Mouse (Mus musculus) embryonic facial prominence, embryonic 12.5 days (tissue): Measurements from ENCODE around the gene Ccnc. TPM values are rescaled to one million over a fixed set of nuclear protein-coding genes. Genes with fewer than 3 reads are reported as not detected.

Experiments used
- ATAC-seq: fragments of 200-750 bp; cut with Nextera tagmentation; 2 replicates; pipeline ENCODE4 v1.8.0; 2017; ENCODE audit not compliant: insufficient number of reproducible peaks, insufficient read depth, low FRiP score, low TSS enrichment
- H3K27ac ChIP-seq: fragments of 300-500 bp; sonication (generic); 2 replicates; pipeline ENCODE4 v1.5.1; 2016; ENCODE audit warnings: mild to moderate bottlenecking
- H3K27me3 ChIP-seq: fragments of 300-500 bp; sonication (generic); 2 replicates; pipeline ENCODE4 v1.6.1; 2016; ENCODE audit warnings: mild to moderate bottlenecking, moderate library complexity
- H3K36me3 ChIP-seq: fragments of 300-500 bp; sonication (generic); 2 replicates; pipeline ENCODE4 v1.6.1; 2016; ENCODE audit warnings: mild to moderate bottlenecking
- H3K4me1 ChIP-seq: fragments of 300-500 bp; sonication (generic); 2 replicates; pipeline ENCODE4 v1.6.1; 2016
- H3K4me2 ChIP-seq: fragments of 300-500 bp; sonication (generic); replicated peaks from 2 replicates; pipeline ENCODE4 v1.6.1; 2016; ENCODE audit warnings: mild to moderate bottlenecking, moderate library complexity
- H3K4me3 ChIP-seq: fragments of 300-500 bp; sonication (generic); 2 replicates; pipeline ENCODE4 v1.5.1; 2016; ENCODE audit warnings: mild to moderate bottlenecking
- H3K9ac ChIP-seq: fragments of 300-500 bp; sonication (generic); 2 replicates; pipeline ENCODE4 v1.6.1; 2016; ENCODE audit warnings: mild to moderate bottlenecking, moderate library complexity
- H3K9me3 ChIP-seq: fragments of 300-500 bp; sonication (generic); 2 replicates; pipeline ENCODE4 v1.6.1; 2016; ENCODE audit warnings: mild to moderate bottlenecking, moderate library complexity
- WGBS: fragments of 180-500 bp; shearing (Covaris S2); methylation state at CpG from one replicate; pipeline ENCODE4 v1.1.7; 2016; 5-methylcytosine and 5-hydroxymethylcytosine counted together
- polyA plus RNA-seq: library from polyadenylated mRNA; unstranded; fragments of >200 nt; fragmentation: Nextera tagmentation; extraction: Ambion mirVana; gene quantifications from 2 replicates; pipeline ENCODE4 v1.2.1, GENCODE M21; 2016

The Ccnc gene
- polyA plus RNA-seq, 1 experiment from 2014 or later, result 48.6 TPM

DNA sequence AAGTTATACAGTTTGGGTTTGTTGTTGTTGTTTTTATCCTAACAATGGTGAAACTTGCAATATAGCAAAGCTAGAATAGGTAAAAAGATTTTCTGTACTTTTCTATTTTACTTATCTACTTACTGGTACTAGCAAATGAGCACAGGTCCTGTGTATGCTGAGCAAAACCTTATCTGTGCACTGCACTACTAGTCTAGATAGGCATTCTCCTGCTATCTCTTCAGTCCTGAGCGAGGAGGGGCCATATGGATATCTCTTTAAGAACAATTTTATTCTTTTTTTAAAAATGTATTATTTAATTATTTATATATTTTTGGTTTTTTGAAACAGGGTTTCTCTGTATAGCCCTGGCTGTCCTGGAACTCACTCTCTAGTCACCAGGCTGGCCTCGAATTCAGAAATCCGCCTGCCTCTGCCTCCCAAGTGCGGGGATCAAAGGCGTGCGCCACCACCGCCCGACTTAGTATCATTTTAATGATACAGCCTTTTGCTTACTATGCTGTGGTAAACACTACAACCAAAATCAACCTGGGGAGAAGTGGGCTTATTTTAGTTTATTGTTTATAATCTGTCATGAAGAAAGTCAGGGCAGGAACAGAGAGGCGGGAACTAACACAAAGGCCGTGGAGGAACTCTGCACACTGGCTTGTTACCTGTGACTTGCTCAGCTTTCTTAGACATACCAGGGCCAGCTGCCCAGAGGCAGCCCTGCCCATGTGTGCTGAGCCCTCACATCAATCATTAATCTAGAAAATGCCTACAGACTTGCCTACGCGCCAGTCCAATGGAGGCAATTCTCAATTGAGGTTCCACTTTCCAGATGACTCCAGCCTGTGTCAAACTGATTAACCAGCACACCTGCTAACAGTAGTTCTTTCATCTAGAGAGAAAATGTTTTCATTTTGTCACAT lies 53.6 kb downstream of the Ccnc start:
- no peak overlapping the region for H3K4me3 ChIP-seq
- H3K4me2 ChIP-seq, result no peak overlapping the region
- no peaks in the 10 kb centered on the region for H3K27me3 ChIP-seq
- peaks cover 51% of the 10 kb centered on the region for H3K36me3 ChIP-seq
- H3K9me3 ChIP-seq, result no peaks in the 10 kb centered on the region
- peaks cover 5% of the 10 kb centered on the region; the same call in 1 of the 2 replicates for H3K4me1 ChIP-seq
- H3K27ac ChIP-seq, result no peak overlapping the region
- no peak for ATAC-seq
- WGBS, result 96% methylated on average over 12 of the region's 12 CpGs
- H3K9ac ChIP-seq, result no peak overlapping the region

DNA sequence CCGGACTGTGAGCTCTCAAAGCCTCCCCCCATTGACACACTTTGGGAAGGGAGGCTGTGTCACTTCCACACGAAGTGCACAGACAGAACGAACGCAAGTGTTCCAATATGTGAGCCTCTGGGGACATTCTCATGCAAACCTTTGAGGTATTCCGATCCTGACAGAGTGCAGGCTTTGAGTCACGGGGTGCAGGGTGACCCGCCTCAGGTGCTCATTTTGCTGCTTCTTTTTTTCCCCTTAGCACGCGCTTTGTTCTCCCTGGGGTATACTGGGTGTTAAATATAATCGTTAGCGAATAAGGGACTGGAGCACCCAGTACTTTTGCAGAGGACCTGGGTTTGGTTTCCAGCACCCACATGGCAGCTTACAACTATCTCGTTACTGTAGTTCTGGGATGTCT lies 58.8 kb downstream of the Ccnc start:
- Histone ChIP-seq H3K4me3 (no peak overlapping the region), H3K9ac (no peak overlapping the region), H3K4me1 (no peaks in the 10 kb centered on the region), H3K4me2 (no peak overlapping the region), H3K9me3 (no peaks in the 10 kb centered on the region), H3K36me3 (peaks cover 61% of the 10 kb centered on the region), H3K27me3 (no peaks in the 10 kb centered on the region), H3K27ac (no peak overlapping the region)
- no peak for ATAC-seq
- 95% methylated on average over 12 of the region's 12 CpGs for WGBS

- H3K9ac ChIP-seq, result no peak overlapping the region
- no peak overlapping the region for H3K4me3 ChIP-seq
- H3K4me1 ChIP-seq, result no peaks in the 10 kb centered on the region
- H3K36me3 ChIP-seq, result peaks cover 48% of the 10 kb centered on the region
- H3K9me3 ChIP-seq, result no peaks in the 10 kb centered on the region
- H3K4me2 ChIP-seq, result no peak overlapping the region
- H3K27me3 ChIP-seq, result no peaks in the 10 kb centered on the region
- no peak for ATAC-seq
- H3K27ac ChIP-seq, result no peak overlapping the region
- WGBS, result 88% methylated on average over 6 of the region's 6 CpGs
Measured at GRCm38 (mm10) chr4:21788903-21789302, 61.4 kb downstream of the Ccnc start.

DNA sequence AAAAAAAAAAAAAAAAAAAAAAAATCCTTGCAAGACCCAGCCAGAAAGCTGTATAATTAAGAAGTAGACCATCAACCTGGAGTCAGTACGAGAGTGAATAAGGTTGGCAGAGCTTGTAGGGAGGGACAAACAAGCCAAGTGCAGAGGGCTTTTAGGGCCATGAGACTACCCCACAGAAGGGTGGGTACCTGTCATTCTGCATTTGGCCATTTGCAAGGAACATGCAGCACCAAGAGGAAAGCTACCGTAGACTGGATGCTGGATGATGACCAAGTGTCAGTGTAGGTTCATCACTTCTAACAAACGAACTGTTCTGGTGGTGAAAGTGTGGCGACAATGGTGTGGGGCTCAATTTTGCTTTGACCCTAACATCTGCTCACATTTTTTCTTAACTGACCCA lies 62.3 kb downstream of the Ccnc start:
- WGBS, result 86% methylated on average over 4 of the region's 4 CpGs
- Histone ChIP-seq H3K9ac (no peak overlapping the region), H3K4me1 (no peaks in the 10 kb centered on the region), H3K4me2 (no peak overlapping the region), H3K27me3 (no peaks in the 10 kb centered on the region), H3K36me3 (peaks cover 41% of the 10 kb centered on the region), H3K4me3 (no peak overlapping the region), H3K27ac (no peak overlapping the region), H3K9me3 (no peaks in the 10 kb centered on the region)
- no peak for ATAC-seq

GRCm38 (mm10) chr4:21793631-21794030 lies 66.1 kb downstream of the Ccnc start:
- Histone ChIP-seq H3K9ac (no peak overlapping the region), H3K27ac (no peak overlapping the region), H3K9me3 (no peaks in the 10 kb centered on the region), H3K36me3 (peaks cover 38% of the 10 kb centered on the region), H3K4me1 (no peaks in the 10 kb centered on the region), H3K27me3 (no peaks in the 10 kb centered on the region), H3K4me3 (no peak overlapping the region), H3K4me2 (no peak overlapping the region)
- 57% methylated on average over 3 of the region's 3 CpGs for whole genome bisulfite sequencing
- ATAC-seq, result no peak

- Histone ChIP-seq H3K27ac (no peak overlapping the region), H3K4me1 (no peaks in the 10 kb centered on the region), H3K9ac (no peak overlapping the region), H3K27me3 (no peaks in the 10 kb centered on the region), H3K9me3 (no peaks in the 10 kb centered on the region), H3K4me2 (no peak overlapping the region), H3K36me3 (peaks cover 48% of the 10 kb centered on the region), H3K4me3 (no peak overlapping the region)
- ATAC-seq, result no peak
- 93% methylated on average over 1 of the region's 1 CpGs for WGBS
Measured at GRCm38 (mm10) chr4:21801013-21801412, 73.5 kb downstream of the Ccnc start.

DNA sequence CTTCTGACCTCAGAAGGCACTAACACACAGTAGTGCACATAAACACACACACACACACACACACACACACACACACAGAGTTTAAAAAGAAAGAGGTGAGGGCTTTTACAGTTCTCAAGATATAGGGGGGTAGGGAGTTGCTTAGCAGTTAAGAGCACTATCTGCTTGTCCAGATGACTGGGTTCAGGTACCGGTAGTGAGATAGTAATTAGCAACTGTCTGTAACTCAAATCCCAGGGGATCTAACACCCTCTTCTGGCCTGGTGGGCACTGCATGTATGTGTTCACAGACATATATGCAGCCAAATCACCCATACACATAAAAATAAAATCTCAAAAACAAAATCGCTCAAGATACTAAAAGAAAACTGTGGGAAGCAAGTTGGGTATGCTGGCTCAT lies 74.1 kb downstream of the Ccnc start:
- Histone ChIP-seq H3K27me3 (no peaks in the 10 kb centered on the region), H3K36me3 (peaks cover 54% of the 10 kb centered on the region), H3K4me2 (no peak overlapping the region), H3K4me1 (no peaks in the 10 kb centered on the region), H3K9me3 (no peaks in the 10 kb centered on the region), H3K4me3 (no peak overlapping the region), H3K9ac (no peak overlapping the region), H3K27ac (no peak overlapping the region)
- ATAC-seq, result no peak
- WGBS, result 92% methylated on average over 2 of the region's 2 CpGs

GRCm38 (mm10) chr4:21807204-21807603 lies 79.7 kb downstream of the Ccnc start:
- no peak for ATAC-seq
- Histone ChIP-seq H3K4me2 (no peak overlapping the region), H3K36me3 (peaks cover 40% of the 10 kb centered on the region), H3K27ac (no peak overlapping the region), H3K9me3 (no peaks in the 10 kb centered on the region), H3K4me1 (no peaks in the 10 kb centered on the region), H3K27me3 (no peaks in the 10 kb centered on the region), H3K4me3 (no peak overlapping the region), H3K9ac (no peak overlapping the region)
- WGBS, result 78% methylated on average over 5 of the region's 5 CpGs

Other genes with a start within 250 kb of the Ccnc start
- gene Prdm13, start 41.7 kb upstream of the Ccnc start, polyA plus RNA-seq, result 0.15 and 0.18 TPM in 2 replicates
- 9.9 and 12.4 TPM in 2 replicates for gene Usp45, start 39.5 kb downstream of the Ccnc start, polyA plus RNA-seq
- gene Tstd3, start 39.5 kb downstream of the Ccnc start, polyA plus RNA-seq, result 13.2 and 13.7 TPM in 2 replicates
- 217 and 221 TPM in 2 replicates for gene Pnisr, start 119.9 kb downstream of the Ccnc start, polyA plus RNA-seq
- 12.4 and 13.0 TPM in 2 replicates for gene Coq3, start 152.0 kb downstream of the Ccnc start, polyA plus RNA-seq
- gene Faxc, start 203.6 kb downstream of the Ccnc start, polyA plus RNA-seq, result 11.2 and 11.9 TPM in 2 replicates